Mouse (Mus musculus) hindlimb bud, embryonic 11.5 days (tissue): Measurements from ENCODE around the gene H2al2a.
"Not testable (repeated sequence)": the region's sequence is repeated elsewhere in the genome, so short reads cannot be mapped to it uniquely, and the experiment has no call there.

ENCODE experiments used
- DNase-seq: peaks from one replicate; pipeline ENCODE4 v3.0.0-alpha.2; 2012; ENCODE audit warnings: low read depth, low spot score; ENCODE audit errors: extremely low spot score

H2al2a gene

DNA sequence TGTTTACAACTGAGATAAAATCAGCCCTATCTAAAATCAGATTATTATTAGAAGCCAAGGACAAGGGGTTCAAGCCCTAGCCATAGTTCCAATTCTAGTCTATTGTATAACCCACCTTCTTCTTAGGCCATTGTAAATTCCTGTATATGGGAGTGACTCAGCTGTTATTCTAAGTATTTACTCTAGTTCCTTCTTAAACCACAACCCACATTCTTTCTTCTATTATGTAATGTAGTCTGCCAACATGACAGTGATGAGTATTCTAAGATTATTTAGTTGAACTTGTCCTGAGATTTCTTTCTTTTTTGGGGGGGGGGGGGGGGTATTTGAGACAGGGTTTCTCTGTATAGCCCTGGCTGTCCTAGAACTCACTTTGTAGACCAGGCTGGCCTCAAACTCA, 19.1 kb downstream of the H2al2a start:
- DNase-seq = not testable (repeated sequence)

DNA sequence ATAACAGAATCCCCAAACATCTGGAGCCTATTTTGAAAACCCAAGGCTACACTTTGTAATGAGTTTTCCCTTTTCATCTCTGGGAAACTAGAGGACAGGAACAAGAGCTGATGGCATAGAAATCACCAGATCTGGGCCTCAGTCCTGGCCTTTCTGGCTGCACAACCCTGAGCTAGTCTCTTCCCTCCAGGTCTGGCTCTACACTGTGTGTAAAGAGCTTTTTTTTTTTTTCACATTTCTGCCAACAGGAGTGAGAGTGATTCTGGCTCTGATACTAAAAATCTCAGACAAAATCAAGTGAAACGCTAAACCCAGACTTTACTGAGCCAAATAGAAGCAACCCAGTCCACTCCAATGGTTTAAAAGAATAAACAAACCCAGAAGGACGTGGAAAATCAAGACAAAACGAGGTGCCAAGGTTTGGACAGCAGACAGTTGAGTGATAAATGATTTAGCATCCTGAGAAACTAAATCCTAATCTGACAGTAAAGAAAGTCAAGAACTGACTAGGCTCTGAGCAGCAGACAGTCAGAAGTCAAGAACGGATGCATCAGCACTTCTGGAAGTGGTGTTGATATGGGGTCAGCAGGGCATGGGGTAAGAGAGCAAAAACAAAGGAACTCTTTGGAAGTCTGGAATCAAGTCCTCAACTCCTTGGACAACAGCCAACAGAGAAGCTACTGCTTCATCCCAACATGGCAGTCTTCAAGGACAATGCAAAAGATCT, 21.0 kb downstream of the H2al2a start:
- no peak for DNase-seq

DNA sequence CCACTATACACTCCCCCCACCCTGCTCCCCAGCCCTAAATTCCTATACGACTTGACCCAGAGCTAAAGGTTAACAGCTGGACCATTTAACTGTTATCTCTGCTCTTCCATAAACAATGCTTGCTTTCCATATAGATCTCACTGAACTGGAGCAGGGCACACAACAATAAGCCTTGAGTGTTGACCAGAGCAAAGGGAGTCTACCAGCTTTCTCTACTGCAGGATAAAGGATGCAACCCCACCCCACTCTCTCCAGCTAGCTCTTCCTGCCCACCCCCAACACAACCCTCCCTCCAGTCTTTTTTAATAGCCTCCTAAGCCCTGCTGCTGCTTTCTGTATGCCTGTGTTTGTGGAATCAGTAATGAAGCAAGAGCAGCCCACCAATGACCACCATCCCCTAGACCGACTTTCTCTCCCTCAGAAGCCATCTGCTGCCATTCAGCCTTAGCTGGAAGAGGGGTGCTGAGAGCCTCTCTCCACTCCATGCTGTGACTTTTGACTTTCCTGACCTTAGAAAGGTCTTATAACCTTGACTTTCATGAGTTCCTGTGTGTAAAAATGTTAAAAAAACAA, 22.8 kb downstream of the H2al2a start:
- DNase-seq = no peak

DNA sequence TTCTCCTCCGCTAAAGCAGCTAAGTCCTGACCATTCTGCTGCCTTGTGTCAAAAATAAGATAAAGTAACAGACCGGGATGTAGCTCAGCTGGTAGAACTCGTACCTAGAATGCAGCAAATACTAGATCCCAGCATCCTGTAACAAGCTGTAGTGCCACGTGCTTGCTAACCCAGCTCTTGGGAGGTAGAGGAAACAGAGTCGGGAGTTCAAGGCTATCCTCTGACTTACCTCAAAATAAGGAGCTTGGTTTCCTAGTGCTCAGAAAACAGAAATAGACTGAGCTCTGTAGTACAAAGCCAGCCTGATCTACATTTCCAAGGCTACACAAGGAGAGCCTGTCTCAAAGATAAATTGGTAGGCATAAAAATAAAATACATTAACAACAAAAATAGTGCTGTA, 23.5 kb downstream of the H2al2a start:
- DNase-seq = no peak

DNA sequence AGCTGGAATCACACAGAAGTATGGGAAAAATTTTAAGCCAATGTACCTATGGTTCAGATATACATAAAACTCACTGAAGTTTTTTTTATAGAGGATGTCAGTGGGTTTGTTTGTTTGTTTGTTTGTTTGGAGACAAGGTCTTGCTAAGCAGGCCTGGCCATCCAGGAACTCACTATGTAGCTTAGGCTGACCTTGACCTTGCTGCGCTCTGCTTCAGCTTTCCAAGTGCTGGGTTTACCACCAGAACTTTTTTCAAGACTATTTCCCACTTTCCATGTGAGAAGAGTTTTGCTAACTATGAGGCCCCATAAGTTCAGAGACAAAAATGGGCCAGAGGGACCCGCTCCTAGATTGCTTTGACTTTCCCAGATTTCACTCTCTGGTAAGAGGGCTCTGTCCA, 23.9 kb downstream of the H2al2a start:
- no peak for DNase-seq

DNA sequence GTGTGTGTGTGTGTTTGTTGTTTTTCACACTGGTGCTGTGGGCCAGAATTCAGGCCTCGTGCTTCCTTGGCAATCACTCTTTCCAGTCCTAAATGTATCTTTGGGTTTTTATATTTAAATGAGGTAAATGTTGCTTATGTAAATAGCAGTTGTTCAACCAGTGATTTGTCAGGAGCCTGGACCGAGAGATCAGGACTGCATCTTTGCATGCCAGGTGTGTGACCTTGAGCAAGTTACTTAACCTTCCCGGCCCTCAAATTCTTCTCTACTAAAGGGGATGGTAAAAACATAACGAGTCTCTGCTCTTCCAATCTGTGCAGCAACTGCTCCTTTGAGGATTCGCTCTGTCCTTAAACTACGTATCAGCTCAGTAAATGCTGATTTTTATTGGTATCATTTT, 25.4 kb downstream of the H2al2a start:
- no peak for DNase-seq

DNA sequence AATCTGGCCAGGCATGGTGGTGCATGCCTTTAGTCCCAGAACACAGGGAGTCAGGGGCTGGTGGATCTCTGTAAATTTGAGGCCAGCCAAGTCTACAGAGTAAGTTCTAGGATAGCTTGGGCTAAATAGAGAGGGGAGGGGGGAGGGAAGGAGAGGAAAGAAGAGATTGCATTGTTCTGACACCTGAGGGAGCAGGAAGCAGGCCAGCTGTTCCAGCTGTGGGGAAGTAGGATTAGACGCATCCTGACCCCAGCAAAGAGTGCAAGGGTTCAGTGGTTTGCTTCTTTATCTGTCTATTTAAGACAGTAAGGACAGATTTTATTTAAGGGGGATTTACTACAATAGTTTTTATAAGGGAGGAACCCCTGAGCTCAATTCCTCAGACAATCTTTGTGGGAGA, 26.1 kb downstream of the H2al2a start:
- DNase-seq = no peak

DNA sequence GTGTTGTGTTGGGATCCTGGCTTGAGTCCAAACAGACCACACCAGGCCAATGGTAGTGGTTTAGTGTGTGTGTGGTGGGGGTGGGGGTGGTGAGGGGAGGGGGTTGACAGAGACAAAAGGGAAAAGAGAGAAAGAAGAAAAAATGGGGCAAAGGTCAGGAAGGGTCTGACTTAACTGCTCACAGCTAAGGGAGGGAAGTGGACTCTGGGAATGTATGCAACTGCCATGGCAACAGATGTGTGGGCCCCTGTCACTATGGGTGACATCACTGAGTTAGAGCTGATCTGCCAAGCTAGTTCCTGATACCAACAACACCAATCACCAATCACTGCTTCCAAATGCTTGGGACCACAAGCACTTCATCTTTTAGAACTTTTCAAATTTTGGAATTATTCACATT, 26.6 kb downstream of the H2al2a start:
- DNase-seq = no peak

DNA sequence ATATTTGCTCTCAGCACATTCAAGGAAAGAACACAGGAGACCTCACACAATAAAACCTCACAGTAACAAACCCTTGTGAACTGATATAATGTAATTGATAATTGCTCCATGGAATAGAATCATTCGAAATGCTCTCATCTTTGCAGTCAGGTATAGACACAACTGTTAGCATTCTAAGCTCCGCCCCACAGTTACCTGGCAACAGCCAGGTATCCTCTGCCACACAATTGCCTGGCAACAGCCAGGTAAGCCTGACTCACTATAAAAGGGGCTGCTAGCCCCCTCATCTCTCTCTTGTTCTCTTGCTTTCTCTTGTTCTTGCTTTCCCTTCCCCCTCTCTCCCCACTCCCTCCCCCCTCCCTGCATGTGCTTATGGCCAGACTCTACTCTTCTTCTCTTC, 28.2 kb downstream of the H2al2a start:
- no peak for DNase-seq

DNA sequence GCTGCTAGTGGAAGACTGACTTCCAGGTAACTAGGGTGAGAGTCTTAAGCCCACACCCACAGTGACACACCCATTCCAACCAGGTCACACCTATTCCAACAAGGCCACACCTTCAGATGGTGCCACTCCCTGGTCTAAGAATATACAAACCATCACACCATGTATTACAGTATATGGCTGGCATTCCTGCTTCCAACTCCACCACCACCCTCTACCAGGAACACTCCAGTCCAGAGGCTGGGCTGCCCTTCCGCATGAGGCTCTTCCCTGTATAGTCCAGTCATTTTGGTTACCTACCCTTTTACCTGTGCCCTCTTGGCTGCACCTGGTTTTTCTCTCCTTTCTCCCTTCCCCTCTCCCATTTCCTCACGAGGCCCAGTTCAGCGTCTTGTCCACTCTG, 28.7 kb downstream of the H2al2a start:
- not testable (repeated sequence) for DNase-seq

DNA sequence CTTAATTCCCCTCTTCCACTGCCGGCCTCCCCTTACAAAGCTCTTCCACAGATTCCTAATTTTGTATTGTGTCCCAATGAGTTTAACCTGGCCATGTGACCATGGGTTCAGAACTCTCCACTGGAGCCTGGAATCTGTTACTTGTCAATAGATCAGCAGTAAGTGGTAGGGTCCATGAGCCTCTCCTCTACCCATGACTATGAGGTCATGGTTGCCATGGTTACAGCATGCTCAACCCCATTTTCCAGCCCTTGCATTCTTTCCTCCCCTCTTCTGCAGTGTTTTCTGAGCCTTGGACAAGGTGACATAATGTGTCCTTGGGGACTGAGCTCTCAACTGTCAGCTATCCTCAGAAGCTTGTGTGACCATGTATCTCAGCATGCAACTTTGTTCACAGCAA, 37.3 kb downstream of the H2al2a start:
- DNase-seq = no peak

DNA sequence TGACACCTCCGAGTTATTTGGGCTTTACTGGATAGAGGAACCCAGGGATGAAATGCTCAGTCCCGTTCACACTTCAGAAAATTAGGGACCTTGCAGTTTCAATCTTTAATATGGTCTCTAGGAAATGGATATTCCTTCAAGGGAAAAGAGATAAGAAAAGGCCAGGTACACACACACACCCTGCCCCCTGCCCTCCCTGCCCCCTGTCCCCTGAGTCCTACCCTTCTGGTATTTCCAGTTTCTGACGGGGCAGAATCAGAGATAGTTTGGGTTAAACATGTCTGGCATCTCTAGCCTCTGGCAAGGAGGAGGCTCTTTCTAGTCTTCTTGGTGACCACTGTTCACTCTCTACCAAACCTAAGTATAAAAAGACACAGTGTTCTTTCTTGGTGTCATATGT, 49.9 kb downstream of the H2al2a start:
- no peak for DNase-seq
